Mouse (Mus musculus): ENCODE data around the gene Naip1. TPM values are rescaled to one million over a fixed set of nuclear protein-coding genes. Genes with fewer than 3 reads are reported as not detected.
"Not testable (repeated sequence)": the region's sequence is repeated elsewhere in the genome, so short reads cannot be mapped to it uniquely, and the experiment has no call there.

Gene Naip1
- total RNA-seq, 1 experiment from 2014 or later, result not detected

DNA sequence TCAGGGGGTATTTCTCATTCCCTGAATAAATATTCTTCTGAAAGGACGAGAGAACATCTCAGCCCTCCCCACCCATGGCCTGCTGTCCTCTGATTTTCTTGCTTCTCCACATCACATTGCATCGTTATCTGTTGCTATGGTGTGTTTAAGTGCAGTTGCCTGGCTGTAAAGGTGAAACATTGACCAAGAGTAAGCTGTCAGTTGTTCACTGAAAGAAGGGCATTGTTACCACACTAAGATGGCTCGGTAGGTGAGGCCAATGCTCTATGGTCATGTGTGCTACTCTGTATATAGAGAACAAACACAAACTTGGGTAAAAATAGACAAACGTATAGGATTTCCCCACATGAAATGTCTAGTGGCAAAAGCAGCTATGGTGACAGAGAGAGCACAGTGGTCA is 42.8 kb downstream of the Naip1 start:
- ATAC-seq (replicated peaks in 1 of 2; ENCODE audit: insufficient read depth in 1 of 2, low FRiP score in 2 of 2, low TSS enrichment in 1 of 2, low read depth in 1 of 2, poor library complexity in 2 of 2, severe bottlenecking in 2 of 2), result no peak

- ATAC-seq (replicated peaks in 1 of 2; ENCODE audit: insufficient read depth in 1 of 2, low FRiP score in 2 of 2, low TSS enrichment in 1 of 2, low read depth in 1 of 2, poor library complexity in 2 of 2, severe bottlenecking in 2 of 2), result no peak
Measured at GRCm38 (mm10) chr13:100409181-100409580, 43.5 kb downstream of the Naip1 start.

DNA sequence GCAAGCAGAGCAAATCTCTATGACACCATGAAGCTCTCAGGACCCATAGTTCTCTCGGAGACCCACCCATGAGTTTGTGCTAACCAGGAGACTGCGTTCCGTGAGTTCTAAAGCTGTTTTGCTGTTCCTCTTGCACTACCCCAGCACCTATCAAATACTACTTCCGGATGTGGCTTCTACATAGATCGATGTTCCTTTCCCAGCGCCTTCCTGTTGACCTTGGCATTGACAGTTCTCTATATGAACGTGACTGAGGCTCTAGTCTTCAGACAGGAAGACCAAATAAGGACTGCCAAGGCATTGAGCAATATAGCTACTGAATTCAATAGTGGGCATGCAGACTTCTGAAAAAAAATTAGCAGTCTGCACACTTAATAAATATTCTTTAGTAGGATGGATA is 44.4 kb downstream of the Naip1 start:
- no peak for ATAC-seq (replicated peaks in 1 of 2; ENCODE audit: insufficient read depth in 1 of 2, low FRiP score in 2 of 2, low TSS enrichment in 1 of 2, low read depth in 1 of 2, poor library complexity in 2 of 2, severe bottlenecking in 2 of 2)

DNA sequence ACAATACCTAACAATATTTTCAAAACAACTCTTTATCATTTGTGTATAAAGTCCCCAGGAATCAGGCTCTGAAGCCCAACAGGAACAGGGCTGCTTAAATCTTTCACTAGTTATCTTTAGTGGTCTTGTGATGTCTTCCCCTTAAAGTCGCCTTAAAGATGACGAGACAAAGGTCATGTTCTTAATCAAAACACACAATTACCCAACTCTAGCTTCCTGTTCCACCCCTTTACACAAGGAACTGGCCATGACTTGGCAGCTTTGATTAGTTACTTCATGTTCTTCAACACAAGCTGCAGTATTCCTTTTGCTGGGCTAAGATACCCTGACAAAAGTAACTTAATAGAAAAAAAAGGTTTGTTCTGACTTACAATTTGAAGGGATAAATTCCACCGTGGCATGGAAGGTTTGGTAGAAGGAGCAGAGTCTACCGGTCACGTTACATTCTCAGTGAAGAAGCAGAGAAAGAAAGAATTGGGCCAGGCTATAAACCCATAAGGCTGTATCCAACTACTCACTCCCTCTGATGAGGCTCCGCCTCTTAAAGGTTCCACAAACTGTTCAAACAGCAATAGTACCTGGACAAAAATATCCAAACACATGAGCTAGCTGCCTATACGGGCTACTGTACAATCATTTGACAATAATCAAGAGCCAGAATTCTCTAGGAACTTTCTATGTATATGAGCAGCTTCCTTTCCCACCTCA is 49.6 kb downstream of the Naip1 start:
- ATAC-seq (replicated peaks in 1 of 2; ENCODE audit: insufficient read depth in 1 of 2, low FRiP score in 2 of 2, low TSS enrichment in 1 of 2, low read depth in 1 of 2, poor library complexity in 2 of 2, severe bottlenecking in 2 of 2), result not testable (repeated sequence)

- not testable (repeated sequence) for ATAC-seq (replicated peaks in 1 of 2; ENCODE audit: insufficient read depth in 1 of 2, low FRiP score in 2 of 2, low TSS enrichment in 1 of 2, low read depth in 1 of 2, poor library complexity in 2 of 2, severe bottlenecking in 2 of 2)
Measured at GRCm38 (mm10) chr13:100391021-100391420, 61.6 kb downstream of the Naip1 start.

DNA sequence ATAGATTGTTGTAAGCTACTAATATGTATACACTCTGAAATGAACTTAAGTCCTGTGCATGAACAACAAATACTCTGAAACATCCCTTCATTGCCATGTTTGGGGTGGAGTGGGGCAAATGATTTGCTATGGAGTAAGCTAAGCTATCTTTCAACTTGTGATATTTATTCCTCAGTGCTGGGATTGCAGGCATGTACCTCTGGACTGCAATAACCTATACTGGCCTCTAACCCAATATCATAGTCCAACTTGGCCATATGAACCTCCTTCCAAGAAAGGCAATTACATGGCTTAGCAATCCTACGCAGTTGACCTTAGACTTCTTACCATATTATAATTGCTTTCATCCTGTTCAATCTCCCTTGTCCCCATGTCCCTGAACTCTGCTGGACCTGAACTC is 82.1 kb downstream of the Naip1 start:
- no peak for ATAC-seq (replicated peaks in 1 of 2; ENCODE audit: insufficient read depth in 1 of 2, low FRiP score in 2 of 2, low TSS enrichment in 1 of 2, low read depth in 1 of 2, poor library complexity in 2 of 2, severe bottlenecking in 2 of 2)

Other genes starting within 250 kb of the Naip1 start
- 20.8 and 21.6 TPM in 2 replicates for gene Naip5, start 206.5 kb downstream of the Naip1 start, total RNA-seq (2017)
- 2.6 and 5.3 TPM in 2 replicates for gene Naip6, start 135.2 kb downstream of the Naip1 start, total RNA-seq (2017)
- gene Gtf2h2, start 39.7 kb upstream of the Naip1 start, total RNA-seq (2017), result 53.4 and 84.6 TPM in 2 replicates
- gene Ocln, start 99.8 kb upstream of the Naip1 start, total RNA-seq (2017), result 0.50 and 1.2 TPM in 2 replicates
- 3.9 and 5.7 TPM in 2 replicates for gene Marveld2, start 164.1 kb upstream of the Naip1 start, total RNA-seq (2017)
- 233 and 241 TPM in 2 replicates for gene Ak6, start 198.1 kb upstream of the Naip1 start, total RNA-seq (2017)
- 37.1 and 39.2 TPM in 2 replicates for gene Rad17, start 198.2 kb upstream of the Naip1 start, total RNA-seq (2017)
- gene Taf9, start 198.7 kb upstream of the Naip1 start, total RNA-seq (2017), result 13.8 and 18.1 TPM in 2 replicates
- 23.6 and 26.9 TPM in 2 replicates for gene Ccdc125, start 216.8 kb upstream of the Naip1 start, total RNA-seq (2017)